Mouse (Mus musculus) heart, postnatal 0 days (tissue): Measurements from ENCODE around the gene Ank2.

Experiments used
- CTCF ChIP-seq: IDR thresholded peaks from 2 replicates; pipeline ENCODE4 v1.5.1; 2016; ENCODE audit warnings: antibody characterized with exemption, control low read depth, low read depth
- EP300 ChIP-seq: IDR thresholded peaks from 2 replicates; pipeline ENCODE4 v1.6.1; 2016; ENCODE audit warnings: antibody characterized with exemption, low read depth

GRCm38 (mm10) chr3:127139638-127140037, 359.5 kb downstream of the Ank2 start:
- TF ChIP-seq CTCF, result no peak
- TF ChIP-seq EP300, result no peak
